Mouse (Mus musculus): ENCODE data around the gene Etv3.

- TF ChIP-seq CTCF (IDR thresholded peaks at IDR 0.05; ENCODE audit: low read depth, low read length), result no peak
- no peak for TF ChIP-seq POLR2A (IDR thresholded peaks at IDR 0.05; ENCODE audit: extremely low read depth, insufficient read depth, low read length)
These were observed 27.1 kb downstream of the Etv3 start for GRCm38 (mm10) chr3:87552327-87552726.
